Mouse (Mus musculus): Measurements from ENCODE around the gene Scn3a. TPM values are rescaled to one million over a fixed set of nuclear protein-coding genes. Genes with fewer than 3 reads are reported as not detected.

Scn3a gene
- total and polyA plus RNA-seq, 3 experiments, result not detected

DNA sequence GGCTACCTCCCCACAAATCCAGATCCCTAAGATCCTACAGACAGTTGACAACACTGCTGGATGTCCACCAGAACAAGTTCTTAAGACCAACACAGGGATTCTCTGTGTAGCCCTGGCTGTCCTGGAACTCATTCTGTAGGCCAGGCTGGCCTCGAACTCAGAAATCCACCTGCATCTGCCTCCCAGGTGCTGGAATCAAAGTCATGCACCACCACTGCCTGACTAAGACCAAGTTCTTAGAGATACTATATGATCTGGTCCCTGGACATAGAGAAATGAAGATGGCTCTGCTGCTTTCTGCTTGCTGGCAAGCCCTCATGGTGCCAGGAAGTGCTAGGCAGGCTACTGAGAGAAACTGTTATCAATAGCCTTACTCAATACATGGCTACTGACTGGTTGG, 150.9 kb downstream of the Scn3a start:
- Histone ChIP-seq H3K9ac (ENCODE audit: control insufficient read depth, low read depth, low read length, poor library complexity, severe bottlenecking) (no peak overlapping the region), H3K4me1 (ENCODE audit: control insufficient read depth in 1 of 2, insufficient read depth in 2 of 2, low read length in 2 of 2) (no peaks in the 10 kb centered on the region), H3K27me3 (ENCODE audit: control insufficient read depth in 1 of 2, insufficient read depth in 2 of 2, low read length in 2 of 2) (no peaks in the 10 kb centered on the region), H3K79me2 (ENCODE audit: control insufficient read depth, insufficient read depth, low read length, poor library complexity) (no peaks in the 10 kb centered on the region), H3K36me3 (ENCODE audit: control insufficient read depth in 1 of 2, insufficient read depth in 2 of 2, low read length in 2 of 2) (no peaks in the 10 kb centered on the region), H3K4me3 (ENCODE audit: control insufficient read depth in 1 of 2, insufficient read depth in 1 of 2, low read depth in 2 of 2, low read length in 2 of 2) (no peak overlapping the region), H3K9me3 (replicated peaks; ENCODE audit: insufficient read depth, low read length) (no peaks in the 10 kb centered on the region), H3K27ac (ENCODE audit: control insufficient read depth, low read depth, low read length) (no peak overlapping the region)
- TF ChIP-seq MEF2A (IDR thresholded peaks at IDR 0.05; ENCODE audit: extremely low read depth, insufficient replicate concordance, low read depth, low read length, poor library complexity, severe bottlenecking) (no peak), CHD2 (IDR thresholded peaks at IDR 0.05; ENCODE audit: low read length) (no peak), MYC (IDR thresholded peaks at IDR 0.05; ENCODE audit: low read depth, low read length) (no peak), ZMIZ1 (IDR thresholded peaks at IDR 0.05; ENCODE audit: low read depth, low read length) (no peak), MAZ (IDR thresholded peaks at IDR 0.05; ENCODE audit: low read depth, low read length) (no peak), KAT2A (conservative IDR thresholded peaks at IDR 0.05; ENCODE audit: low read depth, low read length) (no peak), POLR2AphosphoS5 (IDR thresholded peaks at IDR 0.05; ENCODE audit: borderline replicate concordance, low read depth, low read length) (no peak), UBTF (IDR thresholded peaks at IDR 0.05; ENCODE audit: borderline replicate concordance, insufficient read depth, low read depth, low read length) (no peak), POLR2A (IDR thresholded peaks at IDR 0.05; ENCODE audit: control insufficient read depth in 1 of 2, insufficient read depth in 1 of 2, low read depth in 1 of 2, low read length in 2 of 2, poor library complexity in 1 of 2) (no peak), ZC3H11A (IDR thresholded peaks at IDR 0.05; ENCODE audit: low read depth, low read length) (no peak), HCFC1 (IDR thresholded peaks at IDR 0.05; ENCODE audit: low read depth, low read length) (no peak), CHD1 (IDR thresholded peaks at IDR 0.05; ENCODE audit: low read depth, low read length) (no peak), MAFK (IDR thresholded peaks at IDR 0.05; ENCODE audit: borderline replicate concordance, low read depth, low read length) (no peak), GABPA (IDR thresholded peaks at IDR 0.05; ENCODE audit: low read depth, low read length) (no peak), GATA1 (IDR thresholded peaks at IDR 0.05; ENCODE audit: low read depth, low read length) (no peak), ETS1 (IDR thresholded peaks at IDR 0.05; ENCODE audit: low read depth, low read length) (no peak), TBP (IDR thresholded peaks at IDR 0.05; ENCODE audit: low read depth, low read length) (no peak), TAL1 (IDR thresholded peaks at IDR 0.05; ENCODE audit: low read length) (no peak), NELFE (IDR thresholded peaks at IDR 0.05; ENCODE audit: low read depth, low read length) (no peak), USF1 (IDR thresholded peaks at IDR 0.05; ENCODE audit: low read depth, low read length) (no peak)
- DNase-seq (ENCODE audit: low read depth, low spot score), result no peak

DNA sequence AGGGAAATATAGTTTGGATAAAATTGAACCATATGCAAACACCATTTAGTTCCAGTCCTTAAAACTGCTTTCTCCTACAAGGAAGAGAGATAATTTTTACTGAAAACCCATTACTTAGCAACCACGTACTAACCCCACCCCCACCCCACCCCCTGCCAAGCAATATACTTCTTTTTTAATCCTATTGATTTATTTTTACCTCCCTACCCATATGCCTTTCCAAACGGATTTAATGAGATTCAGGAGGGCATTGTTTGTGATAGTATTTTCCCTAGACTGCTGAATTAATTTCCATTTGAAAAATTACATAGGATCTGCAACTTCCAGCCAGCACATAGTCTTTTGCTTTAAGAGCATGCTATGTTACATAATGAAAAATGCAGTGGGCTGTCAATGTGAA, 152.1 kb downstream of the Scn3a start:
- H3K9me3 ChIP-seq (replicated peaks; ENCODE audit: insufficient read depth, low read length), result no peaks in the 10 kb centered on the region
- H3K27ac ChIP-seq (ENCODE audit: control insufficient read depth, low read depth, low read length), result no peak overlapping the region

More for the DNA sequence above, 152.1 kb downstream of the Scn3a start:
- no peak for DNase-seq (ENCODE audit: low read depth, low spot score)
- H3K4me3 ChIP-seq (ENCODE audit: control insufficient read depth in 1 of 2, insufficient read depth in 1 of 2, low read depth in 2 of 2, low read length in 2 of 2), result no peak overlapping the region
- H3K4me1 ChIP-seq (ENCODE audit: control insufficient read depth in 1 of 2, insufficient read depth in 2 of 2, low read length in 2 of 2), result no peaks in the 10 kb centered on the region
- TF ChIP-seq TBP (IDR thresholded peaks at IDR 0.05; ENCODE audit: low read depth, low read length) (no peak), POLR2AphosphoS2 (IDR thresholded peaks at IDR 0.05; ENCODE audit: low read length) (no peak), RCOR1 (IDR thresholded peaks at IDR 0.05; ENCODE audit: low read depth, low read length) (no peak), JUND (IDR thresholded peaks at IDR 0.05; ENCODE audit: low read depth, low read length) (no peak), NELFE (IDR thresholded peaks at IDR 0.05; ENCODE audit: low read depth, low read length) (no peak), POLR2AphosphoS5 (IDR thresholded peaks at IDR 0.05; ENCODE audit: borderline replicate concordance, low read depth, low read length) (no peak), CTCF (IDR thresholded peaks at IDR 0.05 in 2 of 3, conservative IDR thresholded peaks at IDR 0.05 in 1 of 3; ENCODE audit: control insufficient read depth in 1 of 3, insufficient read depth in 1 of 3, low read depth in 2 of 3, low read length in 3 of 3, poor library complexity in 1 of 3, severe bottlenecking in 1 of 3) (no peak)
- no peaks in the 10 kb centered on the region for H3K79me2 ChIP-seq (ENCODE audit: control insufficient read depth, insufficient read depth, low read length, poor library complexity)
- H3K9ac ChIP-seq (ENCODE audit: control insufficient read depth, low read depth, low read length, poor library complexity, severe bottlenecking), result no peak overlapping the region
- H3K27me3 ChIP-seq (ENCODE audit: control insufficient read depth in 1 of 2, insufficient read depth in 2 of 2, low read length in 2 of 2), result no peaks in the 10 kb centered on the region
- no peaks in the 10 kb centered on the region for H3K36me3 ChIP-seq (ENCODE audit: control insufficient read depth in 1 of 2, insufficient read depth in 2 of 2, low read length in 2 of 2)
